Mouse (Mus musculus): ENCODE results near the gene Snai1.

- TF ChIP-seq POLR2A (IDR thresholded peaks at IDR 0.05; ENCODE audit: low read depth, low read length) (no peak), CTCF (IDR thresholded peaks at IDR 0.05; ENCODE audit: extremely low read depth, insufficient read length, insufficient replicate concordance, low read depth, low read length) (no peak)
Observed at GRCm38 (mm10) chr2:167564551-167565311, 26.7 kb downstream of the Snai1 start.
